Mouse (Mus musculus) right cerebral cortex, postnatal 10 days (tissue): ENCODE results near the gene Cfap100.

Experiments
- DNase-seq, 2 experiments: peaks; one replicate each; pipeline ENCODE4 v3.0.0; 2021; ENCODE audit warnings: low spot score in 2 of 2

Cfap100 gene

GRCm38 (mm10) chr6:90428380-90428974, at the start of gene Cfap100:
Gene Cfap100 (minus strand): TSS chr6:90428797.
- peak; percentile 82 to 86 for DNase-seq

DNA sequence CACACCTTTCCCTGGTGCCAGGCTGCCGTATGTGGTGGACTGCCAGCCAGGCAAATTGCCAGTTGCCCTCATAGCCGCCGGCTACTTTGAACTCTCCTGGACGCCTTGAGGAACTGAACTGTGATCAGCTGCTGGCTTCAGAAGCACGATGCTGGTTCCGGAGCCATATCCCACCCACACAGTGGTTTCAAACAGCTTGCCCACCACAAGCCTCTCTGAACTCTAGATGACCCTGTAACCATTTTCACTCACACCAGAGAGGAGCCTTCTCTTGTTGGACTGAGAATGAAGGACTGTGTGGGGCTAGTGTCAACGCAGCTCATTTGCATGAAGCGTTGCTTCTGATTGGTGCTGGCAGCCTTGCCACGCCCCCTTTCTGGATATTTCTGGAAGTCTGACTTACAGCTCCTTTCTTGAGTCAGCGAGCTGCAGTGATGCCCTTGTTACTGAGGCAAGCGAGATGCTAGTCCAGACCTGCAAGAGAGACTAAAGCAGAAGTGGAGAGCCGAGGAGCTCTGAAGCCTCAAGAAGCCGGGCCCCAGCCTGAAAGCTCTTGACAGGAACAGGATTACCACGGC, 48.4 kb upstream of the Cfap100 start:
- peak; percentile 57 to 69 for DNase-seq

DNA sequence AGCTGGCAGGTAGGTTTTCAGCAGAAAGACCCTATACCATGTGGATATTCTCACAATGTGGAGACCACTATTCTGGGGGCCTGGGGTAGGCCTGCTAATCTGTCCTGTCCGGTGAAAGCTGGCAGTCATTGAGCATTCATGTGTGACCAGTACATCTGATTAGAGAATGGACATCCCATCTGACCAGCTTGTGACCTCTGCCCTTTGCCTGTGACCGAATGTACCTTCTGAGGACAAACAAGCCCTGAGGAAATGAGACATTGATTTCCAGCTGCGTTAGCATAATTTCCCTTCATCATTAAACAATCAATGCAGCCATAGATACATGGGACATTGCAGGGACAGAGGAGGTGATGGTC, 47.2 kb upstream of the Cfap100 start:
- no peak for DNase-seq

DNA sequence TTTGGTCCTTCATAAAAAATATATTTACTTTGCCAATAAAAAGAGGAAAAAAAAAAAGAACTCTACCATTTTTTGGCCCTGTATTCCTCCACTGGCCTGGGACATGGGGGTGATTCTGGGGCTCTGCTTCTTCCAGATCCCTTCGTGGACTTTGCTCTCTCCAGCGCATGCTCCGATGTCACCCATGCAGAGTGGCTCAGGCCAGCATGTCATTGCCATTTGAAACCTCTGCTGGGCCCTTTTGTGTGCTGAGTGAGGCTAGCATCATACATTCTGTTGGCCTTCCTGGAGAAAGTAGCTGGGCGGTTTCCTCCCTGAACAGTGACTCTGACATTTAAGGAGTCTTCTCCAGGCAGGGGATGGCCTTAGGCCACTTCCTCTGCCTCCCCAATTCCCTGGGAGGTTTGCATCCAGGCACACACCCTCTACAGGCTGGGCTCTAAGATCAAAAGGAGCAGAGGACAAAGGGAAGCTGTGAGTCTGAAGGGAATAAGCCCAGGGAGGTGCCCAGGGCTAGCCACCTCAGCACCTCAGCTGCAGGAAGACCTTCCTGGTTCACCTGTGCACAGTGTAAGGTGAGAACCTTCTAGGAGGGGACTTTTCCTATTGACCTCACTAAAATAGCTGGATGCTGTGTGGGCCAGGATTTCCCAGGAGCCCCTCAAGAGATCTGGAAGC, 46.7 kb upstream of the Cfap100 start:
- no peak for DNase-seq

- no peak for DNase-seq
These were observed 45.8 kb upstream of the Cfap100 start for GRCm38 (mm10) chr6:90474361-90474750.

DNA sequence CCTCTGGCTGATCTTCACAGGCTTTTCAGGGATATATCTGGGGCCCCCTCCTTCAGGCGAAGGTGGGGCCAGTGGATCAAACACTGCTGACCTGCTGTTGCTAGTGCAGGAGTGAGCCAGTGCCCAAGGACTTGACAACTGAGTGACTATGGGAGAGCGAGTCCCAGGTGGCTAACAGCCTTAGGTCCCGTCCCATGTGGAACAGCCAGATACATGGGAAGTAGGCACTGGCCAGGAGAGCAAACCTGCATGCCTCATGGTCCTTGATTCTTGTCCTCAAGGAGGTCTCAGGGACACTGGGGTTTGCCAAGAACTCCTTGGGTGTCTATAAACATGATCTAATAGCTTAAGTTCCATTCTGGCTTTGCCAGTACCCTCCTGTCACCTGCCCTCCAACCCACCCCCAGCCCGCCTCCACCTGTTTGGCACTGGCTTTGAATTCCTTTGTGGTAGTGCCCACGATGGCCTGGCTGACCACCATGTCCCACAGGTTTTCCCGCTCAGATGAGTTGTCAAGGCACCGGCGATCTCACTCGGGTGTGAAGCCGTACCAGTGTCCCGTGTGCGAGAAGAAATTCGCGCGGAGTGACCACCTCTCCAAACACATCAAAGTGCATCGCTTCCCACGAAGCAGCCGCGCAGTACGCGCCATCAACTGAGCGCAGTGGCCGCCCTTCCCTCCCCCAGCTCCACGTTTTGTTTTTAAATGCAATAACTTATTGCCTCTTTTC, 45.2 kb upstream of the Cfap100 start:
- DNase-seq: no peak

DNA sequence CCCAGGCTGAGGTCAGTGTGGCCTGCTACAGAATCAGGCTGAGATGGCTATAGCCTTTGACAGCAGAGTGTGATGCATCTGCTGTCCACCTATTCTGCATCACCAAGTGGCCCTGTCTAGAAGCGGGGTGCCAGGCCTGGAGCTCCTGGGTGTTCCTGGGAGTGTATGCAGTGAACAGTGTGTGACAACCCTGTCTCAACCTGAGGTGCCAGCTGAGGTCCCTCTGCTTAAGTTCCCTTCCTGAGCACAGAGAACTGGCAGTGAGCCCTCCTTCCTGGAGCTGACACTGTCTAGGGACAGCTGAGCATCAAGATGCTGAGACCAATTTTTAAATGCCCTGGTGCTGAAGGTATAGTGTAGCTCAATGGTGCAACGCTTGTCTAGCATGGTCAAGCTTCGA, 44.1 kb upstream of the Cfap100 start:
- DNase-seq: no peak

DNA sequence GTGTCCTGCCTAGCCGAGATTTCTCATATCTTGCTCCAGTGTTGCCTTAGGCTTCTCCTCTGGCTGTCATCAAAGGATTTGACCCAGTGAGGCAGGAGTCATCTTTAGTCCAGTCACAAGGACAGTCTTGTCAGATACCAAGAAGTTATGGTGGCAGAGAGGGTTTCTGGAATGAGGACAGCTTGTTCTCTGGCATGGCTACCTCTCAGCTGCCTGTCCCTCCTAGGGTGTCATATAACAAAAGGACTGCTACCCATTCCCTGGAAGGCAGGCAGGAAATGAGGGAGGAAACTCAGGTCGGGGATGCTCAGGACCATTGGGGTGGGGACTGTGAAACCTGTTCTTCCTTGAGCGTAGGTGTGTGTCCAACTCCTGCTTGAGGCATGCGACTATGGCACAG, 43.5 kb upstream of the Cfap100 start:
- DNase-seq: no peak

DNA sequence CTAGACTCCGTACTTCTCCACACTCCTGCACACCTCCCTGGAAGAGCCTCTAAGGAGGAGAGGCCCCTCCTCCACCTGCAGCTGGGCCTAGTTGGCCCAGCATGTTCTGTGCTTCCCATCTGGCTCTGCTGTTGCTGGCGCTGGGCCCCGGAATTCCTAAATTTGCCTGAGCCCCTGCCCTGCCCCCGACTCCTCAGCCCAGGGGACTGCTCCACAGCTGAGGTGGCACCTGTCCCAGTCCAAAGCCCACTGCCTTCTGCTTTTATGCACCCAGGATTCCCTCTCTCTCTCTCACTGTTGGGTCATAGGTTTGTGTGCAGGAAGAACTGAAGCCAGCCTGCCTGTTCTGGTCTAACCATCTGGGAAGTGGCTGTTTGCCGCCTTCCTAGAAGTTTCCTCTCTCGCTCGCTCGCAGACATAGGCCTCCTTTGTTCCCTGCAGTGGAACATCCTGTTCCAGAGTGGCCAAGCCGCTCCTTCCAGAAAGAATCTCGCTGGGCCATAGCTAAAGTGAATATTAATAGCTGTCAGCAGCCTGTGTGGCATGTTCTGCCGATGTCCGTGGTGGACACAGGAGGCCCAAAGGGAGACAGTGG, 42.4 kb upstream of the Cfap100 start:
- DNase-seq: peak; percentile 78 to 83

DNA sequence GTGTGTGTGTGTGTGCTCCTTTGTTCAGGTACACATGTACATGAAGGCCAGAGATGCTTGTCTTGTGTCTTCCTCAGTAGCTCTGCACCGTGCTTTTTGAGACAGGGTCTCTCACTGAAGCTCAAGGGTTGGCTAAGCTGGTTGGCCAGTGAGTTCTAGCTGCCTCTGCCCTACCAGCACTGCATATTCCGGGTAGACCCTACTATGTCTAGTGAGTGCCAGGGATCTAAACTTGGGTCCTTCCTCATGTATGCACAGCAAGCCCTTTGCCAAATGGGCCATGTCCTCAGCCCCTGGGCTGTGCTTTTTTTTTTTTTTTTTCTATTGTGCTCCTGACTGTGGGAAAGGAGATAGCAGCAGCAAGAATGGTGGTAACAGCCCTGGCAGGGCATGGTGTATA, 41.7 kb upstream of the Cfap100 start:
- DNase-seq: no peak

DNA sequence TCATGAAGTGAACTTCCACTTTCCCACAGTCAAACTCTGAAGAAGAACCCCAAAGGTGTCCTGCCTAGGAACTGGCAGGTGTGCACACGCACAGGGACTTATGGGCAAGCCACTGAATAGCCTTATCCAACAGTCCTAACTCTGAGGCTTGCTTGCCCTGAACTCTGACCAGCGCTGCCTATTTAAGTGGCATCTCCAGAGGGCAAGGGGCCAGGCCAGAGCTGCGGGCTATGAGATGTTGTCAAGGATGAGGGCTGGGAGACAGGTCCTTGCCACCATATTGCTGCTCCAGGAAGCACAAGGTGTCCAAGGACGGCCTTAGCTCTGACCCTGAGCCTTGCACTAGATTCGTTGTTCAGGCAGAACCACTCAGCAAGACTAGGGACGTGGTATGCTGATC, 40.4 kb upstream of the Cfap100 start:
- DNase-seq: no peak

- no peak for DNase-seq
These were observed 39.6 kb upstream of the Cfap100 start for GRCm38 (mm10) chr6:90468216-90468615.

DNA sequence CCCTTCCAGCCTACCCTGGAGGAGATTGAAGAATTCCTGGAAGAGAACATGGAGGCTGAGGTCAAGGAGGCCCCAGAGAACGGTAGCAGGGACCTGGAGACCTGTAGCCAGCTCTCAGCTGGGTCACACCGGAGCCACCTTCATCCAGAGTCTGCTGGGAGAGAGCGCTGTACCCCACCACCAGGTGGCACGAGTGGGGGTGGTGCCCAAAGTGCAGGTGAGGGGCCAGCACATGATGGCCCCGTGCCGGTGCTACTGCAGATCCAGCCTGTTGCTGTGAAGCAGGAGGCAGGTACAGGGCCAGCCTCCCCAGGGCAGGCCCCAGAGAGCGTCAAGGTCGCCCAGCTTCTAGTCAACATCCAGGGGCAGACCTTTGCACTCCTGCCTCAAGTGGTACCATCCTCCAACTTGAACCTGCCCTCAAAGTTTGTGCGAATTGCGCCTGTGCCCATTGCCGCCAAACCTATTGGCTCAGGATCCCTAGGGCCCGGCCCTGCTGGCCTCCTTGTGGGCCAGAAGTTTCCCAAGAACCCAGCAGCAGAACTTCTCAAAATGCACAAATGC, 38.3 kb upstream of the Cfap100 start:
- DNase-seq: no peak

DNA sequence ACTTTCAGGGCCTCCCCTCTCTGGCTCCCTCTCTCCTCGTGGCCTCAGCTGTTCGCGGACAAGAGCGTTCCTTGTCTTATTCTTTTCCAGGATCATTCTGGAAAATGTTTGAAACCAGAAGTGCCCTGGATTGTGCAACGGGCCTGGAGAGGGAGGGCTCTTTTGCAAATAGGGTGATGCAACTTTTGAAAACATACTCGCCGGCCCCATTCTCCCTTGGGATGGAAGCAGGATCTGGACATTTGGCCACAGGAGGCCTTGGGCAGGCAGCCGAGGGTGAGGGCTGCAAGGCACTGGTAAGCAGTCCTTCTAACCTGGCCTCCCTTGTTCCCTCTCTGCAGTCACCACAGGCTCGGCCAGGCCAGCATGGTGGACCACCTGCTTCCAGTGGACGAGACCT, 37.5 kb upstream of the Cfap100 start:
- DNase-seq: no peak

- DNase-seq: no peak
These were observed 36.5 kb upstream of the Cfap100 start for GRCm38 (mm10) chr6:90465028-90465640.

DNA sequence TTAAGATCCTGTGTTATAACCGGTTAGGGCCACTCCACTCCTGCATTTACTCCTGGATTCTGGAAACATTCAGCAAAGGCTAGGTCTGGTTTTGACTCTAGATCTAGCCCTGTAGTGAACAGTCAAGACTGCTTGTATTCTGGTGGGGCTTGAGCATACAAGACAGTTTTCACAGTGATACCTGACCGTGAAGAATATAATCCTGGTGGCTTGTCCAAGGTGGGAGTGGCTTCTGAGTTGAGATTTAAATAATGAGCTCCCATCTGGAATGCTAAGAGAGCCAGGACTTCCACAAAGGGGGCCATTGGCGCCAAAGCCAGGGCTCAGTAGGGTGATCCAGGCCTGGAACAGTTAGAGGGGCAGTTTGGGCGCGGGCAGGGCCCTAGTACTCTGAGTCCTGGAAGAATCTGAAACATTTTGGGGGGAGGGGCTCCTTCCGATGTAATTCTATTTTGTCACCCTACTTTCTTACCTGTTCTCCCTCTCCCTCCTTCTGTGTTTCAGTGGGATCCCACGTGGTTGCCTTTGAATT, 35.4 kb upstream of the Cfap100 start:
- peak in 1 of 2 experiments; percentile 43 for DNase-seq

GRCm38 (mm10) chr6:90463228-90463862, 34.7 kb upstream of the Cfap100 start:
- DNase-seq: peak; percentile 91 to 92

GRCm38 (mm10) chr6:90462841-90463227, 34.2 kb upstream of the Cfap100 start:
- DNase-seq: peak; percentile 59 to 63

- peak; percentile 90 to 91 for DNase-seq
These were observed 33.6 kb upstream of the Cfap100 start, which contains the start of gene Klf15 for GRCm38 (mm10) chr6:90462181-90462706. Gene Klf15 (plus strand): TSS chr6:90462576.

- DNase-seq: no peak
These were observed 33.2 kb upstream of the Cfap100 start for GRCm38 (mm10) chr6:90461771-90462170.
